Mouse (Mus musculus) cerebellum, postnatal 25 days (tissue): ENCODE data around the gene Kdm4b.

Source experiments
- DNase-seq, 2 experiments: peaks; one replicate each; pipeline ENCODE4 v3.0.0; 2021; ENCODE audit warnings: mixed read lengths in 2 of 2

Kdm4b gene

DNA sequence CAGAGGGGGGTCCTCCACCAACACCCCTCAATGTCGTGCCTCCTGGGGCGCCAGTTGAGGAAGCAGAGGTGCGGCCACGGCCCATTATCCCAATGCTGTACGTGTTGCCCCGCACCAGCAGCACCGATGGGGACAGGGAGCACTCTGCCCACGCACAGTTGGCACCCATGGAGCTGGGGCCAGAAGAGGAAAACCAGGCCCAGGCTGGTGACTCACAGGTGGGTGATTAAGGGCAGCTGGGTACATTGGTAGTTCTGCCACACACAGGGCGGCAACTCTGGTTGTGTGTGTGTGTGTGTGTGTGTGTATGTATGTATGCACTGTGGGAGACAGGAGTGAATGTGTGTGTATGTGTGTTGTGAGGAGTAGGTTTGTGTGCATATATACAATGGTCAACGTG lies 68.0 kb downstream of the Kdm4b start:
- no peak for DNase-seq

DNA sequence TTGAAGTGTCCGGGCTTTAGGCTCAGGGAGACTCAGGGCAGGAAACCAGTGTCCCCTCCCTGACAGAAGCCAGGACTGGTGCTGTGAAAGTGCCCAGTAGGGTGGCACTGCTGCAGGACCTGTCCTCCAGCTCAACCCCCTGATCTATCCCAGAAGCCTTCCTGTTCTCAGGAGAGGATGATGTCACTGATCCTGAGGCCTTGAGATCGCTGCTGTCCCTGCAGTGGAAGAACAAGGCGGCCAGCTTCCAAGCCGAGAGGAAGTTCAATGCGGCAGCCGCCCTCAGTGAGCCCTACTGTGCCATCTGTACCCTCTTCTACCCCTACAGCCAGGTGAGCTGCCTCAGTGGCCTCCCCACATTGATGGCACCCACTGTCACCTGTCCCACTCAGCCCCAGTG lies 70.2 kb downstream of the Kdm4b start:
- no peak for DNase-seq

DNA sequence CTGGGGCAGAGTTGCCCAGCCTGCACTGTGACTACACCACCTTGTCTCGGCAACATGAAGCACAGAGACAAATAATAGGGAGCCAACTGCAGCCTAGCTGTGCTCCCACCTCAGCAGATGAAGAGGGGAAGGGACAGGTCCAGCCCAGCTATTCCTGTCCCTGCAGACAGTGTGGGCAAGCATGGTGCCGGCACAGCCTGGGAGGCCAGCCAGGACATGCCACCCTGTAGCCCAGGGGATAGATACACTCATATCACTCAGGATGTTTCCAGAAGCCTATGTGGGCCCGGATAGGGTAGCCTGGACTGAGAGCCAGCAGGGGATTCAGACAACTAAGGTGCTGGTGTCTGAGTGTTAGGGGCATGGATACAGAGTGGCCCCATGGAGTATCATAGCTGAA lies 74.4 kb downstream of the Kdm4b start:
- DNase-seq = peak in 1 of 2 experiments; percentile 51

DNA sequence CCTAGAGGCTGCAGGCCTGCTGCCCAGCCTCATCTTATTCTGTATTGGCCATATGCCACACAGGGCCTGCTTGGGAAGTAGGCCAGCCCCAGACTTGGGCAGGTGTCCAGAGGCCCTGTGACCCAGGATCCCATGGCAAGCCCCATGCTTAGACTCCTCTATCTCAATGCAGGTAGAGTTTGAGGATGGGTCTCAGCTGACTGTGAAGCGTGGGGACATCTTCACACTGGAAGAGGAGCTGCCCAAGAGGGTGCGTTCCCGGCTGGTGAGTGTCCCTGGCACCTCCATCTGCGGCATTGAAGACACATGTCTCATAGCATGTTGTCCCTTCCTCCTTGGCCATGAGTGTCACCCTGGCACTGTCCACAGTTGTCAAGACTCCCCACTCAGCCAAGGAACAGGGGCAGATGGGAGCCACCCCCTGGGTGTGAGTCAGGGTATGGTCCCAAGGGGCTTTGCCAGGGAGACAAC lies 75.2 kb downstream of the Kdm4b start:
- peak; percentile 83 to 85 for DNase-seq

DNA sequence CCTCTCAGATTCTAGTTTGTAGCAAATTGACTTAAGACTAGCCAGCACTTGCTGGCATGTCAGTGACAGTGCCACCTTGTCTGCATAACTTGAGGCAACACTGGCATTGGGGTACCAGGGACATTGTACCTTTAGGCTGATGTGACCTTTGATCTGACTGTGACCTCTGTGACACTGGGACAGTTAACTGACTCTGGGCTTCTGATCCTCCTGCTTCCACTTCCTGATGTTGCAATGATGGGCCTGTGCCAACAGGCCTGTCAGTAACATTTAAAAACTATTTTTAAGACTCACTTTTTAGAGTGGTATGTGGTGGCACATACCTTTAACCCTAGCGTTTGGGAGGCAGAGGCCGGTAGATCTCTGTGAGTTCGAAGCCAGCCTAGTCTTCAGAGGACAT lies 79.5 kb downstream of the Kdm4b start:
- DNase-seq = no peak

DNA sequence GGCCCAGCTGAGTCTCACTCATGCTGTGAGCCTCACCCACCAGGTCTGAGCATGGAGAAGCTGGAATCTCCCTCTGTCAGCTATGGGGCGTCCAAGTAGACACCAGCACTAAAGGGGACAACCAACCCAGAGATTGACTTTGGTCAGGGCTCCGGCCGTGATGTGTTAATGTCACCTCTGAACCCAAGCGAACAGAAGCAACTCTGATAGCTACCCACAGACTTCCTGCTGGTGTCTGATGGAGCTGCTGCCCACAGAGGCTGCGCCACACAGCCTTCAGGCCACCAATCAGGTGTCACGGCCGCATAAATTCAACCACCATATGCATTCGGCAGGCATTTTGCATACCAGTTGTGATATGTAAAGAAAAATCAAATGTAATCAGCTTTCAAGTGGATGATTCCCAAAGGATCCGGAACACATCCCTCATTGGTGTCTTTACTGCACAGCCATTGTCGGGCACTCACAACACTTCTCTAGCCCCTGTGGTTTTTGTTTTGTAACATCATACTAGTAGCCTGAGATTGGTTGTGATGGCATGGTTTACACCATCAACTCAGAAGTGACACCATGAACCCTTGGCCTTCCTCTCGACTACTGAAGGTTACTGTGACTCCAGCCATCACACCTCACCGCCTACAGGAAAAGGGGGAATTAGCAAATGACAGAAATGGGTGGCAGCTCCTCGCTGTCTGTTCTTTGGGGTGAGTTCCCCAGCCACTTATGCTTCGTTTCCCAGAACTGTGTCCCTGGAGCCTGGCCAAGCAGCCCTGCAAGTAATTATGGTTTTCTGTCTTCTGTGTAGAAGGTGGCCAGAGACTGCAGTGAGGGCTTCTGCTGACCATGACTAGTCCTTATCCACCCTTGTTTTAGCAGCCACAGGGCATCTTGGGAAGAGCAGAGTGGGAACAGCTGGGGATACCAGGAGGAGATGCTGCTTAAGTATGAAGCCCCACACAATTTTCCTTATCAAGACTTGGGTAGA lies 80.3 kb downstream of the Kdm4b start:
- DNase-seq = peak in 1 of 2 experiments; percentile 64

DNA sequence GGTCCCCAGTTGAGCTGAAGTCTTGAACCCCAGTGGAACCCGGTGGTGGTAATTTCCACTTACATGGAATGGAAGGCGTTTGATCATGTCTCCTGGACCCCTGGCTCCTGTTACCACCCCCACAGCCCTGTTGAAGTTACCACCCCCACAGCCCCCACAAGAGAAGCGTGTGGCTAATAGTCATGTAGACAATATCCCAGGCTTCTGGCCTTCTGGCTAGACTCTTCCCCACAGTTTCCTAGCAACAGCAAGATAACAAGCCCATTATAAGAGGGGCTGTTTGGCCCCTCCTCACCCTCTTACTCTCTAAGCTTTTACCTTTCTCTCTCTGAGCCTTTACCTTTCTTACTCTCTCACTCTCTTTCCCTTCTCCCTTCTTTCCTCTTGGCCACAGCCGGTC lies 81.0 kb downstream of the Kdm4b start:
- no peak for DNase-seq

DNA sequence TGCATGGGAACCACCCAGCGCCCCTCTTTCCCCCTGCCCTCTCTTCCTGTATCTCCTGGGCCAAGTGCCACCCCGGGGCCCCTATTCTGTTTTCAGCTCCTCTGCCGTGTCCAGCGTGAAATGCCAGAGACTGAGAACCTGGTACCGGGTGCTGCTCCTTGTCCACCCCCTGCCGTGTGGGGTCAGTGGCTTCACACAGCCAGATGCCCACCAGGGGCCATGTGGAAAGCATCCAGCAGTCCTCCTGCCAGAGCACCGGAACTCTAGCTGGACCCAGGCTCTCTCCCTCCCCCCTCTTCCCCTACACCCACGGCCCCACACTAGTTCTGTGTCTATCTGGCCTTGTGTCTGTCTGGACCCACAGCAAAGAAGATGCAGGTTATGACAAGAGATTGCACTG lies 81.5 kb downstream of the Kdm4b start:
- no peak for DNase-seq

DNA sequence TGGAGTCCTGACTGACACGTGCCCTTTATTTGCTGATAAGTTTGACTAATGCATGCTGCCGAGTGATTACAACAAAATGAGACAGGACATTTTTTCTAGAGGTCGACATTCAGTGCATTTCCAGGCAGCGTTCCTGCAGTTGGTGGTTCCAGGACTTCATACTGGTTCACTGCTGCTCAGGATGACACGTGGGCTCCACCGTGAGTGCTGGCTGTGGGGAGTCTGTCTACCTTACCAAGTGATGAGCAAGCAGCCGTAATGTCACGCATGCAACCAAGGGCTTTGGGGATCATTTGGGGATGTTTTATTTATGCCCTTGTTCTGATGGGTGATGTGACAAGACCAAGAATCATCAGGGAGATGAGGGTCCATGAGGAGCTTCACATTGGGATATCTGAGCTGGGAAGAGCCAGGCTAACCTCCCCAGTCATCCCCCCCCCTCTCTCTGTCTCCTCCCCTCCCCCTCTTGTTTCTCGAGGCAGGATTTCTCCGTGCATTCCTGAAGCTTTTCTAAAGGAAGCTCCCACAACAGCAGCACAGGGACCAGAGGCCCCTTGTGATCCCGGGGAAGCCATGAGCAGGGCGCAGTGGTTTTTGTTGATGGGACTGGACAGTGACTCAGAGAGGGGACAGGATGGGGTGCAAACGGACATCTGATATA lies 83.2 kb downstream of the Kdm4b start:
- DNase-seq = peak; percentile 52 to 60

DNA sequence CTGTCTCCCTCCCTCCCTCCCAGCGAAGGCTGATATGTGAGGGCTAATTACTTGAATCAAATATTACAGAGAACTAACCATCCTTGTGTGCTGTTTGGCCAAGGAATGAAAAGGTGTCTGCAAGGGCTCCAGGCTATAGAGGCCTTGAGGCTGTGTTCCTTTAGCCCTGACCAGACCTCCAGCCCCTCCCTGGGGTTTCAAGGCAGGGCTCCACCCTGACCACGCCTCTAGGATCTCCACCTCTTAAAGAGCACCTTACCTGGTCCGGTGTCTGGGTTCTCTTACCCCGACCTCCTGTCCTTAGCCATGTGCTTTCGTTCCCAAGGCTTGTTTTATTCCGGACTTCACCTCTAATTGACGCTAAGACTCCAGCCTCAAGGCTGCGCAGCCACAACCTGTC lies 83.9 kb downstream of the Kdm4b start:
- peak in 1 of 2 experiments; percentile 51 for DNase-seq

DNA sequence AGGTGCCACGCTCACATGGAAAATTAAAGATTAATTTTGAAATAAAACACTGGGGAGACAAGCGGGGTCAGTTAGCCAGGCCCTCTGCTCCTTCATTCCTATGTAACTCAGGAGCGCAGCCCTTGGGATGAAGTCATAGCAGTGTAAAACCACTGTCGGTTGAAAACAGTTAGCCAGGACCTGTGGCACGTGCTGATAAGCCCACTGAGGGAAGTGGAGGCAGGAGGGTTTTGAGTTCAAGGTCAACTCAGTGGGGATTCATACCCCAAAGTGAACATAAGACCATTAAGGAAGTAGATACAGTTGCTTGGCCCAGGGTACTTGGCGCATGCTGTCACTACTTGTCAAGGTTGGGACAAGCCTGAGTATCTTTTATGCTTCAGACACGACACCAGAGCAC lies 85.6 kb downstream of the Kdm4b start:
- DNase-seq = no peak

DNA sequence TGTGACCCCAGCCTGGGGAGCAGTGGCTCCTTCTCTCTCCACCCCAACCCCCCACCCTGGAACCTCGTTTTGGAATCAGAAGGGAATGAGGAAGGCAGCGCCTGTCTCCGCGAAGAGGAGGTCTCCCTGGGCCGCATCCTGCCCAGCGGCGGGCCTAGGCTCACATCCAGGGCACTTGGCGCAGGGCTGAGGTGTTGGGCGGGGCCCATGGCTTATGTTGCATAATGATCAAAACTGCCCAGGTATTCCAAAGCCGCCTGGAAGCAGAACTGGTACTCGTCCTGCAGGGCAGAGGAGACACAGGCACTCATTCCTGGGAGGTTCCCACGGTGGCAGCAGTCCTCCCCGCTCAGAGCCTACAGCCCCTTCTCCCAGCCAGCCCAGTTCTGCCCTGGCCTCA lies 87.3 kb downstream of the Kdm4b start:
- peak; percentile 85 to 87 for DNase-seq

DNA sequence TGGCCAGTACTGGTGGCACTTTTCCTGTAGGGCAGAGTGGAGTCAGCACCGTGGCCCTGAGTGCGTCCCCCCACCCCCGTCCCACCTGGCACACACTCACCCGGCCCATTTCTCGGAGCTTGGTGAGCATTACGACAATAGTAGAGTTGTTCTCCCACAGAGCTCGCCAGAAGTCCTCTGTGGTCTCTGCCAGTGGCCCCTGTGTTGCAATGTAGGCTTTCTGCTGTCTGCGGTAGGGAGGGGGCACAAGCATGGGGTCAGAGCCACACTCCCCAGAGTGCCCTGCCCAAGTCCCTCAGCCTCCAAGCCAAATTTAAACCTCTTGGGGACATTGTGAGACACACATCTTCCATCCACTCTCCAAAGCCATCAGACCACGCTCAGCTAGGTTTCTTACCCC lies 88.9 kb downstream of the Kdm4b start:
- no peak for DNase-seq

DNA sequence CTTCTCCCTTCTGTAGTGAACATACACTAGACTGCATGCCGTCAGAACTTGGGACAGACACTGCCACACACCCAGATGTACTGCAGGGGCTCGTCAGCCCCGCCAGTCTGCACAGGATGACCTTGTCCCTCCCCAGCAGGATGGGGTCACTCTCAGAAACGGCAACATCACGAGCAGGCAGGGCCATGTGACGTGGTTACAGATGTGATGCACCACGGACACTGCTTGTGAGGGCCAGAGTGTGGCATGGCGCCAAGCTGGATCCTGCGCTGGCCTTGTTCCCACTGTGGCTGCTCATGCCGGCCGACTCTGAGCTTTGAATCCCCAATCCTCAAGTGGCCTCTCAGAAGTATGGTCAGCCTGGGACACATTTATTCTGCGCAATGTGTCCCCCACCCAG lies 92.4 kb downstream of the Kdm4b start:
- no peak for DNase-seq

DNA sequence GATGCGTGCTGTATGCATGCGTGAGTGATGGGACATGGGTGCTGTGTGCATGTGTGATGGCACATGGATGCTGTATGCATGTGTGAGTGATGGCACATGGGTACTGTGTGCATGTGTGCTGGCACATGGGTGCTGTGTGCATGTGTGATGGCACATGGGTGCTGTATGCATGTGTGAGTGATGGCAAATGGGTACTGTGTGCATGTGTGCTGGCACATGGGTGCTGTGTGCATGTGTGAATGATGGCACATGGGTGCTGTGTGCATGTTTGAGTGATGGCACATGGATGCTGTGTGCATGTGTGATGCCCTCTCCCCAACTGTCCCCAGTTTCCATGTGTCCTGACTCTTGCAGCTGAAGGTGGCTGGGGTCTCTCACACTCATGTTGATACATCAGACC lies 94.2 kb downstream of the Kdm4b start:
- DNase-seq = no peak

DNA sequence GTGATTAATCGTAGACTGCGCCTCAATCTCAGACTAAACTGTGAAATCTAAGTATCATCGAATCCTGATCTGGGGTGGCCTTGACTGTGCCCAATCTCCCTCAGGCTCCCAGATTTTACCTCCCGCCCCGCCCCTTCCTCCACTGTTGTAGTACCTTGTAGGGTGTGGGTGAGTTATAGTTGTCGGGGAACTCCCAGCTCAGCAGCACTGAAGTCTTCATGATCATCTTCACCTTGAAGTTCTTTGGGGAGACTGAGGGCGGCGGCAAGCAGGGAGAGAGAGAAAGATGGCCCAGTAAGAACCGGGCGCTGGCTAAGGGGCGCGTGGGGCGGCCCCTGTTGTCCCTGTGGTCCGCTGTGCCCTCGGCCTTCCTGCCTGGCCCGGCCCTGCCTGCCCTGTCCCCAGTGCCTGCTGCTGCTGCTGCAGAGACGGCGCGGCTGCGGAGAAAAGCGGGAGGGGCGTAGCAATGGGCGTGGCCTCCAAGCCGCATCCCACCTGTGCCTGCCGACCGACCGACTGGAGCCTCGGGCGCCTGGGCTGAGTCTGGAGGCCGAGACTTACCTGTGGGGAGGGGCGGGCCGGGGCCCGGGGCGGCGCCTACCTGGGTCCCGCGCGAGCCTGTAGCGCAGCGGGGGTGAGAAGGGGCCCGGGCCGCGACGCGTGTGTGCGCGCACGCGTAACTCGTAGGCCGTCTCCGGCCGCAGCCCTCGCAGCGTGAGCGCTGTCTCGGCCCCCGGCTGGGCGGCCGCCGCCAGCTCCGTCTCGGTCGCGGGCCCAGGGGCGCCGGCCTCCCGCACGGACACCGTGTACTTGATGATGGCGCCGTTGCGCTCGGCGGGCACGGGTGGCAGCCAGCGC lies 99.1 kb downstream of the Kdm4b start:
- peak; percentile 57 to 71 for DNase-seq

DNA sequence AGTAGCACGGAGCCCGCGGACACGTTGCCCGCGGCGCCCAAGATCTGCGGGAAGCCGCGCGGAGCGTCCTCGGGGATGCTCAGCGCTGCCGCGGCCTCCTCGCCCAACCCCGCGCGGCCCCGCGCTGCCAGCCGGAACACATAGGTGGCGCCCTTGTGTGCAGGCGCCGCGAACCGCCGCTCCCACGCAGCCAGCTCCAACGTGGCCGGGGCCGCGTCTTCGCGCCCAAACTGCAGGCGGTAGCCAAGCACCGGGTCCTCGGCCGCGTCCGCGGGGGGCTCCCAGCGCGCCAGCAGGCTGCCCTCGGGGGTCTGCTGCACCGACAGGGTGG lies 99.7 kb downstream of the Kdm4b start:
- peak; percentile 91 to 94 for DNase-seq

DNA sequence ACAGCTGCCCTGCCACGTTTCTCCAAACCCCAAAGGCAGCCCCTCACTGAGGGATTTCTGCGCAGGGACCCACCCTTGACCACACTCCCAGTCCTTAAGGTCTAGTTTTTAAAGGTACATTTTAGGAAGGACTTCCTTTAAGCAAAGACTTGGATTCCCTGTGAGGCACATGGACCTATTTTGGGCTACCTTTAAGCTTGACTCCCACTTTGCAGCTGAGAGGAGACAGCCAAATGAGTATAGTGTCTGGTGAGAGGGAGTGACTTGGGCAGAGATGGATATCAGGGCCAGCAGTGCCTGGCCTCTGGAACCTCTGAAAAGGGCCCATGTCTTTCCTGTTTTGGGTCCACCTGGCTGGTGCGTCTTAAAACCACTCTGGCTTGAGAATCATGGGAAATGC lies 100.1 kb downstream of the Kdm4b start:
- no peak for DNase-seq

DNA sequence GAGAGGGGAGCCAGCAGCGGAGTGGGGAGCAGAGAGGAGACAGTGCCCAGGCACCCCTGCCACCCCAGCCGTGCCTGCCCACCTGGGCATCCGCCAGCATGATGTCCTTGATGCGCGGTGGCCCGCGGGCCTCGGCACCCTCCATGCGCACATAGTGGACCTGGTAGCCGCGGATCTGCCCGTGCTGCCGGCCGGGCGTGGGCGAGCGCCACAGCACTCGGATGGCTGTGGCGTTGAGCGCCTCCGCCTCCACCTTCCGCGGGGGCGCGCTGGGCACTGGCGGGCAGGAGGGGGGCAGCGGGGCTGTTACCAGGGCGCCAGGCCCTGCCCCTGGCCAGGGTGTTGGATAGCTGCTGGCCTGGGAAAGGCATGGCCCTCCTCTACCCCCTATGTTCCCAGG lies 102.0 kb downstream of the Kdm4b start:
- DNase-seq = no peak

DNA sequence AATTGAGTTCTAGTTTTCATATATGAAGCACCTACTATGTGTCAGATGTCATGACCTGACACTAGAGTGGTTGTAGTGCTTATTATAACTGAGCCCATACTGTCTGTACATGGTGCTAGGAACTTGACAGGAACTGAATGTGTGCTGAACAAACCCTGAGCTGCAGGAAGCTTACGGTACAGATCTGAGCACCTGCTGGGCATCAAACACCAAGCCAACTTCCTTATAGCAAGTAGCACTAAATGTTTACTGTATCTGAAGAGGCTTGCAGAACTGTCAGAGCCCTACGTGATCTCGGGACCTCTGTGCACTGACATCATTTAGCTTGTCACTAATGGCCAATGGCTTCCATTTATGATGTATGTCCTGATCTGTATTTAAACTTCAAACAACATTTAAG lies 105.7 kb downstream of the Kdm4b start:
- DNase-seq = no peak

DNA sequence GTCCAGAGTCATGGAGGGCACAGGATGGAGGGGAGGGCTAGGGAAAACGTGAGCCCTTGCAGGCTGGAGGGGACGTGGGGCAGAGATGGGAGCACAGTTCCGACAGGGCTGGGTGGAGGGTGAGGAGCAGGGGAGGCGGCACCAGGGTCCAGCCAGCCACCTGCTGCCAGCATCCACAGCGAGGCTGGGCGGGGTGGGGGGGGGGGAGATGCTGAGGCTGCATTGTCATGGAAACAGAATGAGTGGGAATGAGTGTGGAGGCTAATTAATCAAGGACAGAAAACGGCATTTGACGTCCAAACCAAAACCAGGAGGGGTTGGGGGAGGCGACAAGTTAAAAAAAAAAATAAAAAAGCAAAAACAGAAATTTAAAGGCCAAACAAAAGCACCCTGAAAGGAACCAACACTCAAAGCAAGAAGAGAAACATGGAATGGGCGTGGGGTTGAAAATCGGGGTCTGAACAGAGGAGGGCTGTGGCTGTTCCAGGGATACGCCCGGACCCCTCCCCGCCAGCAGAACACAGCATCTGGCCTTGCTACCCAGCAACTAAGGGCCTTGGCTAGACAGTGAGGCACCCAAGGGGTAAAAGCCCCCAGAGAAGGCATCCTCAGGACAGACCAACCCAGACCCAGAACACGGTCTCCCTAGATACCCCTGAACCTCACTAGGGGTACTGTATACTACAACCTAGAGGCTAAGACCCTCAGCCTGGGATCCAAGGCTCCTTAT lies 114.0 kb downstream of the Kdm4b start:
- no peak for DNase-seq

DNA sequence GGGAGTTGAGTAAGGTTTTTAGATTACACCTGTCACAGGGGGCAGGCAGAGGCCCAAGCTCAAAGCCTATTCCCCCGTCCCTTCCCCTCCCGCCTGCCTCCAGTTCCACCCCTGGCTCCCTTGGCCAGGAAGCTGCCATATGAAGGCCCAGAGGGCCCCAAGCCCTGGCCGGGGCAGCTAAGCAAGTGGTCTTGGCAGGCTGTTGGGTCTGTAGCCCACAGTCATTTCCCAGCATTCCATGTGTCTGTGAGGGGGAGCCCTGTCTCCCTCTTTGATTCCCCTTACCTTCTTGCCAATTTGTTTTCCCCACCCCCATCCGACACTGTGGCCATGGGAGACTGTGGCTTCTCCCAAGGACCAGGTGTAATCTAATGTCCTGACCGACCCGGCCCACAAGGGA lies 116.5 kb downstream of the Kdm4b start:
- no peak for DNase-seq
